Mouse (Mus musculus) small intestine, adult 2 months (tissue): ENCODE data around the gene Tmem214.

ENCODE experiments used
- CTCF ChIP-seq: fragments of 200-500 bp; IDR thresholded peaks from 2 replicates; pipeline ENCODE4 v1.5.1; 2012; ENCODE audit warnings: low read depth, mild to moderate bottlenecking, control low read depth, inconsistent platforms, low read length, moderate library complexity, mixed read lengths; ENCODE audit not compliant: insufficient replicate concordance, insufficient read length; ENCODE audit errors: extremely low read depth
- POLR2A ChIP-seq: fragments of 200-500 bp; IDR thresholded peaks from 2 replicates; pipeline ENCODE4 v1.6.1; 2012; ENCODE audit warnings: low read depth, mild to moderate bottlenecking, control low read depth, inconsistent platforms, low read length, moderate library complexity

- TF ChIP-seq CTCF (no peak), POLR2A (no peak)
Measured at GRCm38 (mm10) chr5:30825166-30825565, 42.6 kb upstream of the Tmem214 start.
